Mouse (Mus musculus) embryo, embryonic 11.5 days (tissue): ENCODE data around the gene Ctsc.

ENCODE experiments used
- DNase-seq: peaks from one replicate; pipeline ENCODE4 v3.0.0-alpha.2; 2012; ENCODE audit warnings: low read depth, low spot score

Gene Ctsc

DNA sequence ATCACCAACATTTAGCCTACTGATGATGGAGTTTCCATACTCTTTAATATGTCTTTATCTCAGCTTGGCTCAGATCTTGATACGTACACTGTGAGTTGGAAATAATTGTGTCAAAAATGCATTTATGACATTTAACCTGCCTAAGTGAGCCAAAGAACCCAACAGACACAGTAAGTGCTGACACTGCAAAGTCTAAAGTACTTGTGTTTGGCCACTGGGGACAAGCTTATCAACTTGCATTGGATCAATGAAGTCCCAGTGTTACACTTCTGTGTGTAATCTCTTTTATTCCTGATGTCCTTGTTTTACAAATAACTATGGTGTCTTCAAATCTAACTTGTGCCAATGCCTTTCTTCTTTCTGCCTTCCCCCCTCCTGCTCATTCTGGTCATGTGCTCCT, 18.1 kb downstream of the Ctsc start:
- DNase-seq = no peak

DNA sequence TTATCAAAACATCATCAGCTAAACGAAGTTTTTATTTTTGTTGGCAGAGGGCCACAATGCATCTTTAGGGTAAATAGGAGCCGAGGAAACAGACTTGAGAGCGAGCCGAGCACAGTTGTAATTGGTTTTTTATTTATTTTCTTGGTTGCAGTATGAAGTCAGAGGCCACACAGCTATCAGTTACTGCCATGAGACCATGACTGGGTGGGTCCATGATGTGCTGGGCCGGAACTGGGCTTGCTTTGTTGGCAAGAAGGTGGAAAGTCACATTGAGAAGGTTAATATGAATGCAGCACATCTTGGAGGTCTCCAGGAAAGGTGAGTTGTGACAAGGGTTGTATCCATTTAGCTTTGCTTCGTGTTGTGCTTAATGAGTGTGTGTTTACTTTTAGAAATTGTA, 19.0 kb downstream of the Ctsc start:
- no peak for DNase-seq

DNA sequence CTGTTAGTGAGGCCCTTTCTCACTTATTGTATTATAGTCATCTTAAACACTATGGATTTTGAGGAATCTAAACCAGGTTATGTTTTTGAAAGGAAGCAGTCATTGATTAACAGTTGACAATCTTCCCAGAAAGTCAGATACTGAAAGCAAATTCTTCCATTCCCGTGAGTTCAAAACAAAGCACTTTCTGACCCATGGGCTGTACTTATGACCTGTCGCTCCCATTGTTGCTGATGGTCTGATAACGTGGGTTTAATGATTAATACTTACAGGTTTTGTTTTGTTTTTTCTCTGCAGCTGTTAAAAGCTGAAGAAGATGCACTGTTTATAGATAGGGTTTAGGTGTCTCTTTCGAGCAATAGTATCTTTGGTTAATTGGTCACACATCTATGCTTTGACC, 27.9 kb downstream of the Ctsc start:
- DNase-seq = no peak

DNA sequence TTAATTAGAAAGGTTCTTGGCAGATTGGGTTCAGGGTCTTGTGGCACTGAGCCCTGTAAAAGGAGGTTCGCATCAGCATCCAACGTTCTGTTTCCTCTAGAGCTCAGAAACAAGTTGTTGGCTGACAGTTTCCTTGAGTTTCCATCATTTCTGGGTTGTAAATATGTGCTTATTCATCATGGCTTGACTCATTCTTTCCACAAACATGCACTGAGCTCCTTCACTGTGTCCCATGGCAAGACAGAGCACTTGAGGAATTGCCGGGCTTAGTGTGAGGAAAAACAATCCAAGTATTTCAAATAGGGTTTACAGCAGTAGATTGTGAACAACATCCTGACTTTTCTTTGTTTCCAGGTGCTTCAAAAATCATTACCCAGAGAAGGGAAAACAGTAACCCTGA, 28.8 kb downstream of the Ctsc start:
- DNase-seq = no peak

DNA sequence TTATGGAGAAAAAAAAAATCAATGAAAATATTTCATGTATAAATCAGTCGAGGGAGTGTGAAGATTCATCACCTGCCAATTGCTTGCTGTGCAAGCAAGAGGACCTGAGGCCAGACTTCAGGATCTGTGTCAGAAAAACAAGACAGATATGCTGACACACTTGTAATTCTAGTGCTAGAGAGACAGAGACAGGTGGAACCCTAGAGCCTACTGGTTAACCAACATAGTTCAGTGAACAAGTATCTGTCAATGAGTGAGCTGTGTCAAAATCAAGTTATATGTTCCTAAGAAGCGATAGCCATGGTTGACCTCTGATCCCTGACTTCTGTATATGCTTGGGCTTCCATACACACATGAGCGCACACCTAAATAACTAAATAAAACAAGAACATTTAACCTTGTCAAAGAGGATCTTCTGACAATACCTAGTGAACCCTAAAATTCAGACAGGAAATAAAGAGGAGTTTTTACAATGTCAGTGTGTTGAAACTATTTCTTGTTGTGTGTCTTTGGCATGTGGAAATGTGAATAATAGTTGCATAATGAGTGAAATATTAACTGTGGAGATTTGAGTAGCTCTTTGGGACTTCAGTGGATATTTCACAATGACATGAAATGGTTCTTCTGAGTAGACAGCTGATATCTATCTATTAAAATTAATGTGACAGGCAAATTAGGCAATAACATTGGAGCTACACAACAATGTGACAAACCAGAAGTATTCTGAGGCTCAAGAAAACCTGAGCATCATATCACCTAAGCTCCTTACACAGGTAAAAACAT, 32.7 kb downstream of the Ctsc start:
- DNase-seq = no peak

- no peak for DNase-seq
These were observed 38.5 kb downstream of the Ctsc start for GRCm38 (mm10) chr7:88316408-88316807.

- DNase-seq = no peak
These were observed 40.6 kb downstream of the Ctsc start for GRCm38 (mm10) chr7:88318474-88318873.

DNA sequence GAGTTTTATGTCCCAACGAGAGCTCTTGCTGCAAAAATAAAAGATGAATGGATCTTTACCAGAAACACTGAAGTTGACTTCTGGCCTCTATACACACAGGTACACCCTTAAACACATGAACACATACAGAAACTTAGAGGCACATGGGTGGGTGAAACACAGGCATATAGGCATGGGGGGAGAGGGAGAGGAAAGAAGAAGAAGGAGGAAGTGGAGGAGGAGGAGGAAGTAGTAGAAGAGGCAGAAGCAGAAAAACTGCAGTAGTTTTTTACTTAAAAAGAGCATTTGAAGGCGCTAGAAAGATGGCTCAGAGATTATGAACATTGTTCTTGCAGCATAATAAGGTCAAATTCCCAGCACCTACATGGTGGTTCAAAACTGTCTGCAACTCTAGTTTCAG, 41.0 kb downstream of the Ctsc start:
- no peak for DNase-seq

DNA sequence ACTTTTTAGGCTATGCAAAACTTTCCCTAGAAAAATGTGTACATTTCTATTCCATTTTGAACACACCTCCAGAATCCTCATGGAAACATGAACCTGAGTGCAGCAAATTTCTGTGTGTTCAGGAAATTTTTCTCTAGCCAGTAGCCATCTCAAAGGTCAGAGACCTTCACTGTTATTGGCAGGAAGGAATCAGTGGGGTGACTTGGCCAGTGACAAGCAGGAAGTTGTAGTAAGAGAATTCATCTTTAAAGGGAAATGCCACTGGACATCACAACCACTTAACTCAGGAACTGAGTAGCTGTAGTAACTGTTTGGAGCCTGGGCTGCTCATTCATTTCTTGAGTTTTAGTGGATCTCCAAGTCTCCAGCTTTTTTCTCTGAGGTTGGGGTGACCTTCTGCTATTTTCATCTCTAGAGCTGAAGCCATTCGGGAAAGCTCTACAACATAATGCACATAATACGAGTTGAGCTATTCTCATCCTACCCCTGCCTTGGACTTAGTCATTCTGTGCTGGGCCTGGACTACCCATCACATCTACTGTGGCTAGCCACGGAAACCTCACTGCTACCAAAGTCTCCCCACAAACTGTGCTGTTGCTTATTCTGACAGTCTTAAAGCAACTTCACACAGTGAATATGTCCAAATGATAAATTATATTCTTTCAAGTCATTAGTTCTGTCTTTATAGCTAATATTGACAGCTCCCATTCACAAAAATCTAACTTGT, 41.7 kb downstream of the Ctsc start:
- no peak for DNase-seq

GRCm38 (mm10) chr7:88320628-88321336, 42.9 kb downstream of the Ctsc start:
- no peak for DNase-seq

DNA sequence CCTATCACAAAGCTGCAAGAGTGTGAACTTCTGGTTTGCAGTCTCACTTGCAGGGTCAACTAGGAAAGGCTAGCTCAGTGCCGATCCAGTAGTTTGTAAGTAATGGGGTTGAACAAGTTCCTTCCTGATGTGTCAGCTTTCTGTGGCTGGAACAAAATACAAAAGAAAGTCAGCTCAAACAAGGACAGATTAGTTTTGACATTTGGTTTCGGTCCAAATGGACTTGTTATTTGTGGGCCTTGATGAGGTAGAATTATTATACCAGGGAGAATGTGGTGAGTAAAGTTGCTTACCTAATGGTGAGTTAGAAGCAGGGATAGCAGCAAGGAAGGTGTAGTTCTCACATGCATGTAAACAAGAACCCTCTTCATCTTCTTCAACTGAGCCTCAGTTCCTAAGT, 44.5 kb downstream of the Ctsc start:
- DNase-seq = no peak

- no peak for DNase-seq
These were observed 49.6 kb downstream of the Ctsc start for GRCm38 (mm10) chr7:88327495-88327894.

- no peak for DNase-seq
These were observed 65.9 kb downstream of the Ctsc start for GRCm38 (mm10) chr7:88343828-88344227.

GRCm38 (mm10) chr7:88346035-88346434, 68.2 kb downstream of the Ctsc start:
- DNase-seq = no peak

DNA sequence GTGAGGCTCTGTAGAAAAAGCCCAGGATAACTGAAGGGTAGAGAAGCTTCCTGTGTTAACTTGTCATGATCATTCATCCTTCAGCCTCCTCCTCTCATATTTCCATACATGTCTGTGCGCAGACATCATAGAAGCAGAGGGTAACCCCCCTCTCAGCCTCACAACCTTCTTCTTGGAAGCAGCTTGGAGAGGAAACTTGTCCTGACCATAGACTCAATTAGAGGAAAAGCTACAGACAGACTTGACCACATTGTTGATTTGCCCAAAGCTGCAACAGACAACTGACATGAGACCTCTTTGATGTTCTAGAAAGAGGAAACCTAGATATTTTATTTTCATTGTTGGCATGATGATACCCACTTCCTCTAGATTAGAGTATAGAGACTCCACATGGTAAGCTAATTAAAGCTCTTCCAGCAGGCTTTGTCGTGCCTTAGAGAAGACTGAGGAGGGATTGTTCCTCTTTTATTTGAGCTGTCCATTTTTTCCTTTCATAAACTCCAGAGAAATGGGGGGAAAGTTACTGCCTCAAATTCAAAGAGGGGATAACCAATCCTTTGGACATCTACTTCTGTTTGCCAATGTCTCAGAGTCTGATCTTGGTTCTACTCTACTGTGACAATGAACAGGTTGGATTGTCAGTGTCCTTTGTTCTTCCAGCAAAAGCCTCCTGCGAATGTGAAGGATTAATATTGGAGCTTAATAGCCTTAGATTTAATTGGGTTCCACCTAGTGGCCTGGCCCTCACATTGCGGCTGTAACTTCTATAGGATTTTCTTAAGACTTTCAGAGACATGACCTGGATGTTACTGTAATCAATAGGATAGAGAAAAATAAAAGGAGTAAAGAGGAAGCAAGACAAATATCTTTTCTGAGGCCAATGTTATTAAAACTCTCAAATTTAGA, 79.2 kb downstream of the Ctsc start:
- no peak for DNase-seq

DNA sequence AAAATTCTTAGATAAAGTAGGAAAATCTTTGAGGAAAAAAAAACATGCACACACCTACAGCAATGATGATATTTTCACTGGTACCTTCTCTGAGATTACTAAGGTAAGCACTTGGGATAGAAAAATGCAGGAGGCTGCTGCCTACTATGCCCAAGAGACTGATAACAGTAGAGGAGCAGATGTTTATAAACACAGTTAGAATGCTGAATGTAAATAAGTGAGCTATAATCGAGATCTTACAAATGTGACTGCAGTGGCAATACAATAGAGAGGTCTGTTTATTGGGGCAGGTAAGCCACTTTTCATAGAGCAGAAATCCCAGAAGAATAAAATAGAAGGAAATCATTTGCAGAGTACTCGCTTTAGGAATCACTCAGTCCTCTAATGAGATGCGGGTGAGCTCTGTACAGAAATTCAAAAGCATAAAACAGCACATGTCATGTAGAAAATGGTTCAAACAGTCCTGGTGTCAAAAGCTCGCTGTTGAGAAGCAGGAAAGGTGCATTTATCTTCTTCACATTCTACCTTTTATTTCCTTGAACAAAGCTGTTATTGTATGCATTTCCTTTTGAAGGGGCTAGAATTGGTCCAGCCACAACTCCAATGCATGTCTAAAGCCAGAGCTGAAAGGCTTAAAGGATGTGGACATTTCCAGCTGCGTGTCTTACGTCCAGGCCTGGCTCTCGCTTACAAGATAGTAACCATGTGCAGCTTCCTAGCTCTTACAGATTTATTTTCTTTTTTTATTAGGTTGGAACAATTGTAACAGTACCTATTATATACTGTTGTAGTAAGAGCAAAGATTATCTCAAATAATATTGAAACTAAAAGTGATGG, 80.4 kb downstream of the Ctsc start:
- DNase-seq = no peak
